Mouse (Mus musculus): ENCODE data around the gene Akt1.

The Akt1 gene

GRCm38 (mm10) chr12:112688458-112688857, 13.8 kb upstream of the Akt1 start:
- DNase-seq (ENCODE audit: low spot score in 2 of 2), result peak in 1 of 2 experiments; percentile 25

- no peak for DNase-seq (ENCODE audit: low spot score in 2 of 2)
Measured at GRCm38 (mm10) chr12:112683351-112683750, 8.7 kb upstream of the Akt1 start.

GRCm38 (mm10) chr12:112679027-112679996, 4.6 kb upstream of the Akt1 start:
- DNase-seq (ENCODE audit: low spot score in 2 of 2), result peak in 1 of 2 experiments; percentile 49

GRCm38 (mm10) chr12:112678555-112679026, 3.9 kb upstream of the Akt1 start, which contains the start of gene Zbtb42:
Gene Zbtb42, plus strand, starts transcription at chr12:112678828.
- peak in 1 of 2 experiments; percentile 52 for DNase-seq (ENCODE audit: low spot score in 2 of 2)

- DNase-seq (ENCODE audit: low spot score in 2 of 2), result no peak
Measured at GRCm38 (mm10) chr12:112677943-112678554, 3.4 kb upstream of the Akt1 start.

GRCm38 (mm10) chr12:112677076-112677475, 2.4 kb upstream of the Akt1 start:
- DNase-seq (ENCODE audit: low spot score in 2 of 2), result no peak

- DNase-seq (ENCODE audit: low spot score in 2 of 2), result peak; percentile 76 to 90
Measured at GRCm38 (mm10) chr12:112675245-112676035, 756 bp upstream of the Akt1 start.

- DNase-seq (ENCODE audit: low spot score in 2 of 2), result peak; percentile 49 to 56
Measured at GRCm38 (mm10) chr12:112673576-112674091, 1.1 kb downstream of the Akt1 start.

GRCm38 (mm10) chr12:112672744-112673575, 1.7 kb downstream of the Akt1 start:
- DNase-seq (ENCODE audit: low spot score in 2 of 2), result peak; percentile 45 to 58

- peak in 1 of 2 experiments; percentile 38 for DNase-seq (ENCODE audit: low spot score in 2 of 2)
Measured at GRCm38 (mm10) chr12:112671891-112672290, 2.8 kb downstream of the Akt1 start.

- DNase-seq (ENCODE audit: low spot score in 2 of 2), result no peak
Measured at GRCm38 (mm10) chr12:112670718-112671393, 3.8 kb downstream of the Akt1 start.

- peak in 1 of 2 experiments; percentile 31 for DNase-seq (ENCODE audit: low spot score in 2 of 2)
Measured at GRCm38 (mm10) chr12:112667619-112668297, 6.9 kb downstream of the Akt1 start.

- DNase-seq (ENCODE audit: low spot score in 2 of 2), result no peak
Measured at GRCm38 (mm10) chr12:112665881-112666544, 8.7 kb downstream of the Akt1 start.

GRCm38 (mm10) chr12:112665445-112665844, 9.2 kb downstream of the Akt1 start:
- no peak for DNase-seq (ENCODE audit: low spot score in 2 of 2)

GRCm38 (mm10) chr12:112664656-112665055, 10.0 kb downstream of the Akt1 start:
- DNase-seq (ENCODE audit: low spot score in 2 of 2), result no peak

GRCm38 (mm10) chr12:112664124-112664523, 10.6 kb downstream of the Akt1 start:
- no peak for DNase-seq (ENCODE audit: low spot score in 2 of 2)

GRCm38 (mm10) chr12:112663716-112664115, 11.0 kb downstream of the Akt1 start:
- DNase-seq (ENCODE audit: low spot score in 2 of 2), result no peak

GRCm38 (mm10) chr12:112663303-112663702, 11.4 kb downstream of the Akt1 start:
- DNase-seq (ENCODE audit: low spot score in 2 of 2), result no peak

GRCm38 (mm10) chr12:112661851-112662250, 12.8 kb downstream of the Akt1 start:
- no peak for DNase-seq (ENCODE audit: low spot score in 2 of 2)
